27 mouse cellular contexts compared by ENCODE assay signal in the genomic region with DNA sequence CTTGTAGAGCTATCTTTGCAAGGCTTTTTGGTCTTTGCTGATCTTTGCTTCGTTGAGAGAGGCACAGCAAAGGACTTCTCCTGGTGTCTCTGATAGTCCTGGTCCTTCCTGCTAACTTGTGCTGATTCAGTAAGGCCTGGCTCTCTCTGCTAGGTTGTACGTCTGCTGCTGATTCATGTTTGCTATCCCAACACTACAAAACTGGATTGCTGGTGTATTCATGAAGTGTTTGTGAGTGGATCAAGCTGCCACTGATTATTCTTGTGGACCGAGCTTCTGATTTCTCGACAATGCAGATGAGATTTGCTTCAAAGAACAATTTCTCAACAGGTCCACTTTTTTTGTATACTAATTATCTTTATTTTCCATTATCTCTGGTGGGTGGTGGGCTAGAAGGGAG.
"Had no signal": no experiment of that assay in that cellular context is flagged by ENCODE, and none has a peak within 500 bp of the region (broad histone marks: within the 10 kb centered on the region; RNA-seq: fewer than 3 reads in every experiment).

No protein-coding gene starts in this region.

- H3K27me3 ChIP-seq: hindbrain, embryonic 12.5 days; intestine, embryonic 15.5 days; kidney, embryonic 15.5 days; limb, embryonic 12.5 days had no signal

- H3K4me1 ChIP-seq: heart, embryonic 10.5 days; hindbrain, embryonic 12.5 days; intestine, embryonic 15.5 days had no signal

- ATAC-seq: hindbrain, embryonic 16.5 days; inflammation-experienced regulatory T-cells, adult 6 months; intestine, embryonic 15.5 days; intestine, postnatal 0 days had no signal

- DNase-seq: gastrocnemius, adult 2 months; gastrocnemius, postnatal 10 days; gastrocnemius, postnatal 25 days; heart, adult 18-20 months; heart, postnatal 10 days; heart, postnatal 4 days; kidney, adult 2 months; kidney, adult 9 months; kidney, postnatal 14 days; kidney, postnatal 36 days; layer of hippocampus, adult 9-11 months; layer of hippocampus, postnatal 36 days; left cerebral cortex, postnatal 4 days; liver had no signal

- H3K4me3 ChIP-seq: gastrocnemius, adult 2 months; heart, embryonic 10.5 days; heart, embryonic 12.5 days; hindbrain, embryonic 10.5 days; hindbrain, embryonic 12.5 days; intestine, embryonic 15.5 days; kidney, embryonic 15.5 days; layer of hippocampus, adult 2 months; limb, embryonic 12.5 days had no signal

- H3K4me2 ChIP-seq: heart, embryonic 12.5 days; hindbrain, embryonic 12.5 days; hindbrain, embryonic 14.5 days; intestine, embryonic 15.5 days; kidney, embryonic 15.5 days; limb, embryonic 12.5 days had no signal

- H3K9me3 ChIP-seq: heart, embryonic 10.5 days; hindbrain, embryonic 12.5 days; intestine, embryonic 15.5 days; kidney, embryonic 15.5 days had no signal

- H3K36me3 ChIP-seq: heart, embryonic 10.5 days; heart, embryonic 12.5 days; hindbrain, embryonic 10.5 days; hindbrain, embryonic 12.5 days; intestine, embryonic 15.5 days; kidney, embryonic 15.5 days; limb, embryonic 12.5 days had no signal

- H3K9ac ChIP-seq: heart, embryonic 12.5 days; hindbrain, embryonic 12.5 days; hindbrain, embryonic 14.5 days; intestine, embryonic 15.5 days; kidney, embryonic 15.5 days; limb, embryonic 12.5 days had no signal

- H3K27ac ChIP-seq: gastrocnemius, adult 2 months; heart, embryonic 10.5 days; hindbrain, embryonic 10.5 days; hindbrain, embryonic 12.5 days; hindbrain, embryonic 14.5 days; intestine, embryonic 15.5 days; kidney, embryonic 15.5 days; kidney, postnatal 0 days; layer of hippocampus, adult 2 months; limb, embryonic 12.5 days had no signal
